Mouse (Mus musculus) liver, embryonic 16.5 days (tissue): ENCODE measurements around the gene Traf5. TPM values are rescaled to one million over a fixed set of nuclear protein-coding genes. Genes with fewer than 3 reads are reported as not detected.

Experiments
- ATAC-seq: fragments of 200-750 bp; cut with Nextera tagmentation; 2 replicates; pipeline ENCODE4 v1.8.0; 2017; ENCODE audit warnings: low read depth, mild to moderate bottlenecking, moderate number of reproducible peaks, moderate library complexity
- H3K27ac ChIP-seq: fragments of 300-500 bp; sonication (generic); 2 replicates; pipeline ENCODE4 v1.5.1; 2014; ENCODE audit warnings: mild to moderate bottlenecking, low read length
- H3K27me3 ChIP-seq: fragments of 300-500 bp; sonication (generic); 2 replicates; pipeline ENCODE4 v1.6.1; 2014; ENCODE audit warnings: low read depth, low read length, mixed read lengths; ENCODE audit not compliant: control insufficient read depth, insufficient read depth
- H3K36me3 ChIP-seq: fragments of 300-500 bp; sonication (generic); 2 replicates; pipeline ENCODE4 v1.6.1; 2014; ENCODE audit warnings: mild to moderate bottlenecking; ENCODE audit not compliant: control insufficient read depth, insufficient read depth
- H3K4me1 ChIP-seq: fragments of 300-500 bp; sonication (generic); 2 replicates; pipeline ENCODE4 v1.6.1; 2014; ENCODE audit warnings: low read depth, low read length, mixed read lengths; ENCODE audit not compliant: control insufficient read depth
- H3K4me2 ChIP-seq: fragments of 300-500 bp; sonication (generic); 2 replicates; pipeline ENCODE4 v1.6.1; 2014; ENCODE audit warnings: low read depth, low read length, mixed read lengths
- H3K4me3 ChIP-seq: fragments of 300-500 bp; sonication (generic); 2 replicates; pipeline ENCODE4 v1.5.1; 2014; ENCODE audit warnings: low read depth, mild to moderate bottlenecking, low read length
- H3K9ac ChIP-seq: fragments of 300-500 bp; sonication (generic); 2 replicates; pipeline ENCODE4 v1.6.1; 2014; ENCODE audit warnings: low read depth, low read length
- H3K9me3 ChIP-seq: fragments of 300-500 bp; sonication (generic); replicated peaks from 2 replicates; pipeline ENCODE4 v1.6.1; 2016; ENCODE audit warnings: low read length; ENCODE audit not compliant: control insufficient read depth
- WGBS: fragments of 180-500 bp; shearing (Covaris S2); extraction: QIAGEN DNeasy Blood & Tissue Kit; methylation state at CpG from one replicate; pipeline ENCODE4 v1.1.7; 2014; ENCODE audit not compliant: insufficient replicate concordance; 5-methylcytosine and 5-hydroxymethylcytosine counted together
- polyA plus RNA-seq: library from polyadenylated mRNA; unstranded; fragments of >200 nt; fragmentation: Nextera tagmentation; extraction: Ambion mirVana; gene quantifications from 2 replicates; pipeline ENCODE4 v1.2.1, GENCODE M21; 2015

Traf5 gene
- polyA plus RNA-seq, 1 experiment from 2014 or later: 5.3 TPM

DNA sequence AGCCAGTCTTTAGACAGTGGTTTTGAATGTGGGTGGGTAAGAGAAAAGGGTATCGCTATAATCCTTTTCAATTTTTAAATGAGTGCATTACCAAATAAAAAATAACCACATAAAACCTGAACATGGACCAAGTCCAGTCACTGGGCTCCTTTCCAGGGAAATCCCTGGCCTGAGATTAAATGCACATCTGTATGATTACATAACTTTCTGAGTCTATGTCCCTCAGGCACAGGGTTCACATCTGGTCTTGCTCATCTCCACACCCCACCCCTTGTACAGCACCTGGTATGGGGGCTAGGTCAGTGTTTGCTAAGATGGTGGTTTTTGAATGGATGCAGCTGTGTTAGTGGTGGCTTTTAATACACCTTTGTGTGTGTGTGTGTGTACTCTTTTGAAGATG, 19.9 kb downstream of the Traf5 start:
- no peak for ATAC-seq
- peaks cover 19% of the 10 kb centered on the region for H3K4me1 ChIP-seq
- H3K9me3 ChIP-seq: no peaks in the 10 kb centered on the region
- H3K36me3 ChIP-seq: no peaks in the 10 kb centered on the region
- H3K4me3 ChIP-seq: no peak overlapping the region
- H3K4me2 ChIP-seq: no peak overlapping the region
- H3K9ac ChIP-seq: no peak overlapping the region
- no peaks in the 10 kb centered on the region for H3K27me3 ChIP-seq
- WGBS: 75% methylated on average over 1 of the region's 1 CpGs
- no peak overlapping the region for H3K27ac ChIP-seq

DNA sequence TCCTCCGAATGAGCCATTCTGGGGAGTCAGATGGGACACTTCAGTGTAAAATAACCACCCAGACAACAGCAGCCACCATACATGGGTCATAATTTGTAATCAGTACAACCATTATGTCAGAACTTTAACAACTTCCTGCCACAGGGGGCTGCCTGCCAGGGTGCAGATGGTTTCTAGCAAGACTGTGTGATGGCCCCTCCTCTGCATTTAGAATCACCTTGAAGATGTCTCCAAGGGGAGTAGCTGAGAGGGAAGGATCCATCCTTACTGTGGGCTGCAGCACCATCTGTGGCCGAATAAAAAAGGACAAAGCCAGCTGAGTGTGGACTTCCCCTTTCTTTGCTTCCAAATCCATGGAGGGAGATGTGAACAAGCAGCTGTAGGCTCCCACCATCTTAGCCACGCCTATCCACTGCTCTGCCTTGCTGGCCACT, 21.7 kb downstream of the Traf5 start:
- no peak for ATAC-seq
- WGBS: 24% methylated on average over 3 of the region's 3 CpGs

DNA sequence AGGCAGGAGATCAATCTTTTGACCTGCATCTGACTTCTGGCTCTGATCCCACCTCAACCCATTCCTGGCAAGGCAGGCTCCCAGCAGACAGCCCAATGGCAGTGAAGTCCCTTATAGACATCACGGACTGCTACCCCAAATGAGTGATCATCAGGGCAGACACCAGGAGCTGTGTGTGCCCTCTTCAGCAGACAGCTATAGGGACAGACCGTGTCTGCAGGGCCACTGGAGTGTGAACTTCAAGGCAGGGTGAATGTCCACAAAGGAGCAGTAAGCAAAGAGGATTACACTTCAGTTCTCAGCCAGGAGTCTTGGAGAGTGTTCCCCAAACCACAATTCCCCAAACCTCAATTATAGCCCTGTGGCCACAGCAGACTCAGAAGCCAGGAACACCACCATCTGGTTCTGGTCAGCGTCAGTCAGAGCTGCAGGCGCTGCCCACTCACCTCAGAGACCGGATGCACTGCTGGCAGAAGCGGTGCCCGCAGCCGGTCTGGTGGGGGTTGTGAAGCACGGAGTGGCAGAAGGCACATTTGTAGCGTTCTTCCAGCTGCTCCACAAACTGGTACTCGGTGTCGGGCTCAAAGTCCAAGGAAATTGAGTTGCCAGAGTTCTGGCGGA, 22.3 kb downstream of the Traf5 start:
- Histone ChIP-seq H3K4me2 (0 out of 2 replicates have a peak overlapping the region, but pooled peaks have one; percentile 20), H3K27ac (no peak overlapping the region), H3K27me3 (no peaks in the 10 kb centered on the region), H3K4me1 (peaks cover 12% of the 10 kb centered on the region), H3K4me3 (no peak overlapping the region), H3K9me3 (no peaks in the 10 kb centered on the region), H3K36me3 (peaks cover 12% of the 10 kb centered on the region), H3K9ac (no peak overlapping the region)
- no peak for ATAC-seq
- WGBS: 37% methylated on average over 13 of the region's 13 CpGs

More for the DNA sequence above, 21.7 kb downstream of the Traf5 start:
- H3K9me3 ChIP-seq: no peaks in the 10 kb centered on the region
- H3K4me2 ChIP-seq: 0 out of 2 replicates have a peak overlapping the region, but pooled peaks have one; percentile 20
- H3K4me3 ChIP-seq: no peak overlapping the region
- H3K27ac ChIP-seq: no peak overlapping the region
- H3K27me3 ChIP-seq: no peaks in the 10 kb centered on the region
- peaks cover 12% of the 10 kb centered on the region for H3K4me1 ChIP-seq
- no peak overlapping the region for H3K9ac ChIP-seq
- peaks cover 8% of the 10 kb centered on the region for H3K36me3 ChIP-seq

DNA sequence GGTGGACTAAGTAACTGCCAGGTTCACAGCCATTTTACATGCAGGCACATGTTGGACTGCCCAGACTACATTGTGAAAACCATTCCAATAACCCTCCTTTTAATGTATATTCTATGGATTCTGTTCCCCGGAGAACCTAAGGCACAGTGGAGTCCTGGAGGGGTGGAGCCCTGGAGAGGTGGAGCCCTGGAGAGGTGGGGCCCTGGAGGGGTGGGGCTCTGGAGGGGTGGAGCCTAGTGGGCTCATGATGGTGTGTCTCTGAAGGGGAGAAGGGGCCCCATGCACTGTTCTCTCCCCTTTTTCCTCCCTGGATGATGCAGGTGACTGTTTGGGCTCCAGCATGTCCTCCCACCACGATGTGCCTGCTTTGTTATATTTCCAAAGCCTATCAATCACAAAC, 24.2 kb downstream of the Traf5 start:
- peak; percentile 77 for ATAC-seq
- no peaks in the 10 kb centered on the region for H3K27me3 ChIP-seq
- no peak overlapping the region for H3K4me3 ChIP-seq
- H3K4me2 ChIP-seq: no peak overlapping the region
- peaks cover 4% of the 10 kb centered on the region; the same call in 1 of the 2 replicates for H3K9me3 ChIP-seq
- H3K27ac ChIP-seq: no peak overlapping the region
- H3K36me3 ChIP-seq: peaks cover 24% of the 10 kb centered on the region
- WGBS: 60% methylated on average over 2 of the region's 2 CpGs
- H3K4me1 ChIP-seq: peaks cover 8% of the 10 kb centered on the region
- H3K9ac ChIP-seq: no peak overlapping the region

DNA sequence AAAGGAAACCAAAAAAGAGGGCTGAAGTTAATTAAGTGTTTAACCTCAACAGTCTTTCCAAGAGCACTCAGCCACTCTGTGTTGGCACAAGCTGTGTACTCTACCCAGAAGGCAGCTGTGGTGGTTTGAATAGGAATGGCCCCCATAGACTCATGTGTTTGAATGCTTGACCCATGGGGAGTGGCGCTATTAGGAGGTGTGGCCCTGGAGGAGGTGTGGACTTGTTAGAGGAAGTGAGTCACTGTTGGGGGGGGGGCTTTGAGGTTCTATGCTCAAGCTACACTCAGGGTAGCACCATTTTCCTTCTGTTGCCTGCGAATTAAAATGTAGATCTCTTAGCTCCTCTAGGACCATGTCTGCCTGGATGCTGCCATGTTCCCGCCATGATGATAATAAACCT, 25.4 kb downstream of the Traf5 start:
- Histone ChIP-seq H3K27me3 (no peaks in the 10 kb centered on the region), H3K4me2 (no peak overlapping the region), H3K9ac (no peak overlapping the region), H3K4me3 (no peak overlapping the region), H3K27ac (no peak overlapping the region), H3K36me3 (peaks cover 24% of the 10 kb centered on the region), H3K4me1 (peaks cover 8% of the 10 kb centered on the region), H3K9me3 (peaks cover 5% of the 10 kb centered on the region; the same call in 1 of the 2 replicates)
- no peak for ATAC-seq
- WGBS: 86% methylated on average over 3 of the region's 3 CpGs

DNA sequence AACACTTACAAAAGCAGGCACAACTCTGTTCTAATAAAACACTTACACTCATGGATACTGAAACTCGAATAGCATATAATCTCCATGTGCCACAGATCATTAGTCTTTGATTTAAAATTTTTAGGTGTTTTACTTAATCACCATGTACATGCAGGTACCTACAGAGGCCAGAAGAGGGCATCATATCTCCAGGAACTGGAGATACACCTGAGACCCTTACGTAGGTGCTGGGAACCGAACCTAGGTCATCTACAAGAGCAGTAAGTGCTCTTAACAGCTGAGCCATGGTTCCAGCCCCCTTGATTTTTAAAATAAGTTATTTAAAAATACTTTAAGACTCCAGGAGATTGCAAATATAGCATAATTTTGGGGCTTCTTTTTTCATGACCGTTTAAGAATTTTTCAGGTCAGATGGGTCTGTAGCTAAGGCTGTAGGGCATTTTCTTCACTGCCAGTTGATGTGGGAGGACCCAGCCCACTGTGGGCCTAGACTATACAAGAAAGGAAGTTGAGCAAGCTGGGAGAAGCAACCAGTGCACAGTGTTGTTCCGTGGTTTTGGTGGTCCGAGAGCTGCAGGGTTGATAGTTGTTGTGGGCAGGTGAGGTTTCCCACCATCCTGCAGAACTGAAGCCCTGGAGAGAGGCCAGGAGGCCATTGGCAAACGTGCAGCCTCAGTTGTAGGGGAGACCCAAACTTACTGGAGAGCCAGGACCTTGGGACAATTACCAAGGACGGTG, 29.0 kb downstream of the Traf5 start:
- WGBS: 72% methylated on average over 8 of the region's 8 CpGs
- H3K36me3 ChIP-seq: peaks cover 24% of the 10 kb centered on the region

DNA sequence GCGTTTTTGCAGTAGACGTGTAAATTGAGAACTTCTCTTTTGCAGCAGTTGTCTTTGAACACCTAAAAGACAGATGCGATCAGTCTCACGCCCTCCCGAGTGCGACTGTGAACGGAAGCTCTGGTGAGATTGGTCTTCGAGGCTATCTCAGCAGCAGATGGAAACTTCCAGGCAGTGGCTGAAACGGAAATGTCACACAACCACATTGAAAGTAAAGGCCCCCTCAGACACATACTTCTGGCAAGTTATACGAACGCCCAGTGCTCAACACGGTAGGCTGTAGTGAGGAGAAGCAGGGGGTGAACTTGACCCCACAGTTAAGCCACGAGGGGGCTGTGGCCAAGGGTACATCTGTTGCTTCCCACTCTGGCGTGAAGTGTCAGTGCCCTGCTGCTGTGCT, 29.7 kb downstream of the Traf5 start:
- Histone ChIP-seq H3K4me3 (no peak overlapping the region), H3K27ac (no peak overlapping the region), H3K9me3 (peaks cover 5% of the 10 kb centered on the region; the same call in 1 of the 2 replicates), H3K9ac (no peak overlapping the region), H3K4me1 (no peaks in the 10 kb centered on the region), H3K36me3 (peaks cover 24% of the 10 kb centered on the region), H3K4me2 (no peak overlapping the region), H3K27me3 (no peaks in the 10 kb centered on the region)
- 71% methylated on average over 14 of the region's 14 CpGs for WGBS
- ATAC-seq: no peak

More for the DNA sequence above, 29.0 kb downstream of the Traf5 start:
- Histone ChIP-seq H3K4me1 (no peaks in the 10 kb centered on the region), H3K9ac (no peak overlapping the region), H3K9me3 (peaks cover 5% of the 10 kb centered on the region; the same call in 1 of the 2 replicates), H3K4me2 (no peak overlapping the region), H3K27me3 (no peaks in the 10 kb centered on the region), H3K4me3 (no peak overlapping the region), H3K27ac (no peak overlapping the region)
- no peak for ATAC-seq

DNA sequence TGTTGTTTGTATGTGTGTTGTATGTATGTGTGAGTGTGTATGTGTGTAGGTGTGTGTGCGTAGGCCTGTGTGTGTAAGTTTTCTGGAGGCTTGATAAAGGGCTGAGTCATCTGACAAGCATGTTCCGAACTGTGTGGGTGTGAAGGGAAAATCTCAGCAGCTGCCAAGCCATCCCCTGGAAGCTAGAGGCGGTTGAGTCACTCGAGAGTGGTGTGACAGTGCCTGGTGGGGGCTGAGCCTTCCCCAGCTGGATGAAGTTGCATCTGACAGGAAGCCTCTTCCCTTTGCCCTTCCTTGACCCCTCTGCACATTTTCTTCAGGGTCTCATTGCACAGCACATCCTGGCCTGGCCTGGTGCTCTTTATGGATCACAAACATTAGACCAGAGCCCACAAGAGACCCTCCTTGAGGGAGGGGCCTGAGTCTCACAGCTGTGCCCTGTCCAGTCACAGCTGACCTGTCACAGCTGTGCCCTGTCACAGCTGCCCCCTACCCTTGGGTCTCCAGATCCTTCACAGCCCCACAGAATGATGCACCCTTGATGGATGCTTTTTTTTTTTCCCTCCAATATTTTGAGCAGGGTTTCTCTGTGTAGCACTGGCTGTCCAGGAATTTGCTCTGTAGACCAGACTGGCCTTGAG, 30.6 kb downstream of the Traf5 start:
- H3K9me3 ChIP-seq: peaks cover 5% of the 10 kb centered on the region; the same call in 1 of the 2 replicates
- no peaks in the 10 kb centered on the region for H3K27me3 ChIP-seq
- no peak overlapping the region for H3K4me2 ChIP-seq
- no peaks in the 10 kb centered on the region for H3K4me1 ChIP-seq
- H3K9ac ChIP-seq: no peak overlapping the region
- no peak overlapping the region for H3K27ac ChIP-seq
- 61% methylated on average over 4 of the region's 4 CpGs for WGBS
- H3K36me3 ChIP-seq: peaks cover 26% of the 10 kb centered on the region
- H3K4me3 ChIP-seq: no peak overlapping the region
- peak; percentile 43 for ATAC-seq
